Mouse (Mus musculus): ENCODE measurements around the gene Tas2r143. TPM values are rescaled to one million over a fixed set of nuclear protein-coding genes. Genes with fewer than 3 reads are reported as not detected.

The Tas2r143 gene
- total and polyA plus RNA-seq, 2 experiments from 2014 or later = not detected

- no peaks in the 10 kb centered on the region for H3K27me3 ChIP-seq (ENCODE audit: insufficient read depth, low read length)
- peaks cover 32% of the 10 kb centered on the region; the same call in 1 of the 2 replicates for H3K36me3 ChIP-seq (ENCODE audit: insufficient read depth, low read length)
- ATAC-seq = no peak
- H3K27ac ChIP-seq = no peak overlapping the region
- no peak overlapping the region for H3K4me3 ChIP-seq (ENCODE audit: low read length)
- no peaks in the 10 kb centered on the region for H3K9me3 ChIP-seq (ENCODE audit: low read length)
- WGBS = 93% methylated on average over 6 of the region's 6 CpGs
- no peak for TF ChIP-seq CTCF (IDR thresholded peaks at IDR 0.05; ENCODE audit: low read depth)
- no peak overlapping the region for H3K4me2 ChIP-seq (ENCODE audit: low read depth, low read length)
- peaks cover 13% of the 10 kb centered on the region for H3K4me1 ChIP-seq (ENCODE audit: insufficient read depth, low read length)
- H3K9ac ChIP-seq (replicated peaks; ENCODE audit: low read length) = no peak overlapping the region
- DNase-seq (ENCODE audit: low spot score) = no peak
Measured at GRCm38 (mm10) chr6:42355366-42355765, 44.7 kb upstream of the Tas2r143 start.

- TF ChIP-seq CTCF (IDR thresholded peaks at IDR 0.05; ENCODE audit: low read depth) = no peak
- Histone ChIP-seq H3K27me3 (ENCODE audit: insufficient read depth, low read length) (no peaks in the 10 kb centered on the region), H3K4me2 (ENCODE audit: low read depth, low read length) (no peak overlapping the region), H3K4me1 (ENCODE audit: insufficient read depth, low read length) (peaks cover 8% of the 10 kb centered on the region), H3K9me3 (ENCODE audit: low read length) (no peaks in the 10 kb centered on the region), H3K4me3 (ENCODE audit: low read length) (no peak overlapping the region), H3K36me3 (ENCODE audit: insufficient read depth, low read length) (peaks cover 32% of the 10 kb centered on the region; the same call in 1 of the 2 replicates), H3K9ac (replicated peaks; ENCODE audit: low read length) (no peak overlapping the region), H3K27ac (no peak overlapping the region)
- no peak for DNase-seq (ENCODE audit: low spot score)
- WGBS = 93% methylated on average over 13 of the region's 13 CpGs
- ATAC-seq = no peak
Measured at GRCm38 (mm10) chr6:42355794-42356600, 44.0 kb upstream of the Tas2r143 start.

DNA sequence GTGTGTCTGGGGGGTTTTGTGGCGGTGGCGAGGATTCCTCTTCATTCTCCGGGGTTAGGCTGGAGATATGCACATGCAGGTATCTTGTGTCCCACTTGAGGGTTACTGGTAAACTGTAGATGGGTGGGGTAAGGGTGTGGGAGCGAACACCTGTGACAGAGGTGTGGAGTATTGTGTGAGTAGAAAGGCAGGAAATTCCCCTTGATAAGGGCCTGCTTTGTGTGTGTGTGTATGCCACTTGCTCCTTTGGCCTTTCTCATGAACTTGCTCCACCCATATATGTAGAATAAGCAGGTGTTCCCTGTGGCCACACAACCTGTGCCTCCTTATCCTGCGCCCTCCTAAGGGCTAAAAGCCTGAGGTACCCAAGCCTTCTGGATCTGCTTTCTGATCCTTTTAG is 43.1 kb upstream of the Tas2r143 start:
- Histone ChIP-seq H3K4me2 (ENCODE audit: low read depth, low read length) (no peak overlapping the region), H3K4me1 (ENCODE audit: insufficient read depth, low read length) (peaks cover 3% of the 10 kb centered on the region; the same call in 1 of the 2 replicates), H3K9ac (replicated peaks; ENCODE audit: low read length) (no peak overlapping the region), H3K27me3 (ENCODE audit: insufficient read depth, low read length) (no peaks in the 10 kb centered on the region), H3K27ac (no peak overlapping the region), H3K36me3 (ENCODE audit: insufficient read depth, low read length) (peaks cover 32% of the 10 kb centered on the region; the same call in 1 of the 2 replicates), H3K4me3 (ENCODE audit: low read length) (no peak overlapping the region), H3K9me3 (ENCODE audit: low read length) (no peaks in the 10 kb centered on the region)
- DNase-seq (ENCODE audit: low spot score) = no peak
- WGBS = 92% methylated on average over 5 of the region's 5 CpGs
- no peak for ATAC-seq
- no peak for TF ChIP-seq CTCF (IDR thresholded peaks at IDR 0.05; ENCODE audit: low read depth)

DNA sequence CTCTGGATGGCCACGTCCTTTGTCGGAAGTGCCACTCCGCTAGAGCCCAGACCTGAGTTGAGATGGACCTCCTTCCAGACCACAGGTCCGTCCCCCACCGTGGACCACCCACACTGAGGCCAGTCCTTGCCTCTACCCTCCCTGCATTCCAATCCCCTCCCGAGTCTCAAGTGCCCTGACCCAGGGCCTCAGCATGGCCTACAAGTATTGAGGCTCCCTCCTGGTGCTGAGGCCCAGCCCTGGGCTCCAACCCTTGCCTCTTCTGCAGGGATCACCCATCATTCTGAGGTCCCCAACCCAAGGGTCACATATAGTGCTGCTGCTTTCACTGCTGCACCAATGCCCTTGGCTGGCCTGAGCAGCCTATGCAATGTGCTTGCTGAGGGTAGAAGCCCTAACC is 42.1 kb upstream of the Tas2r143 start:
- no peak for TF ChIP-seq CTCF (IDR thresholded peaks at IDR 0.05; ENCODE audit: low read depth)
- ATAC-seq = no peak
- H3K4me2 ChIP-seq (ENCODE audit: low read depth, low read length) = no peak overlapping the region

DNA sequence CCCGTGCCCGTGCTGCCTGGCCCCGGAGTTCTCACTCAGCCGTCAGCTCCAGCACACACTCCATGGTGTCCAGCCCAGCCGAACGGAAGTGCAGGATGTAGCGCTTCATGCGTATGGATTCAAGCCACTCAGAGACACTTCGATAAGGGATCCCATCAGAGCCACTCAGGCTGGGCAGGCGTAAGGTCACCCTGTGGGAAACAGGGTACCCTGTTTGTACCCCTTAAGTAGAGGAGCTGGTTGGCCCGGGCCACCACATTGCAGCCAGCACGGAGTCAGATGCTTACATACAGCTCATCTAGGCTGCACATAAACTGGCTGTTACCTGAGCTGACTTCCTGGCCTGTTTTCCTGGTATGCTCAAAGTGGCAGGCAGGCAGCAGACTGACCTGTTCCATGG is 41.1 kb upstream of the Tas2r143 start:
- Histone ChIP-seq H3K27me3 (ENCODE audit: insufficient read depth, low read length) (no peaks in the 10 kb centered on the region), H3K36me3 (ENCODE audit: insufficient read depth, low read length) (peaks cover 32% of the 10 kb centered on the region; the same call in 1 of the 2 replicates), H3K9me3 (ENCODE audit: low read length) (no peaks in the 10 kb centered on the region), H3K4me1 (ENCODE audit: insufficient read depth, low read length) (no peaks in the 10 kb centered on the region), H3K9ac (replicated peaks; ENCODE audit: low read length) (no peak overlapping the region), H3K27ac (no peak overlapping the region), H3K4me2 (ENCODE audit: low read depth, low read length) (no peak overlapping the region), H3K4me3 (ENCODE audit: low read length) (no peak overlapping the region)
- no peak for TF ChIP-seq CTCF (IDR thresholded peaks at IDR 0.05; ENCODE audit: low read depth)
- ATAC-seq (no peak), DNase-seq (ENCODE audit: low spot score) (no peak)
- 92% methylated on average over 12 of the region's 12 CpGs for WGBS

More for the DNA sequence above, 42.1 kb upstream of the Tas2r143 start:
- Histone ChIP-seq H3K4me3 (ENCODE audit: low read length) (no peak overlapping the region), H3K4me1 (ENCODE audit: insufficient read depth, low read length) (no peaks in the 10 kb centered on the region; the same call in 1 of the 2 replicates), H3K27me3 (ENCODE audit: insufficient read depth, low read length) (no peaks in the 10 kb centered on the region), H3K9me3 (ENCODE audit: low read length) (no peaks in the 10 kb centered on the region), H3K9ac (replicated peaks; ENCODE audit: low read length) (no peak overlapping the region), H3K36me3 (ENCODE audit: insufficient read depth, low read length) (peaks cover 32% of the 10 kb centered on the region; the same call in 1 of the 2 replicates), H3K27ac (no peak overlapping the region)
- WGBS = 71% methylated on average over 6 of the region's 6 CpGs
- no peak for DNase-seq (ENCODE audit: low spot score)

- Histone ChIP-seq H3K36me3 (ENCODE audit: insufficient read depth, low read length) (peaks cover 30% of the 10 kb centered on the region; the same call in 1 of the 2 replicates), H3K4me1 (ENCODE audit: insufficient read depth, low read length) (no peaks in the 10 kb centered on the region), H3K27me3 (ENCODE audit: insufficient read depth, low read length) (no peaks in the 10 kb centered on the region), H3K4me3 (ENCODE audit: low read length) (no peak overlapping the region), H3K9ac (replicated peaks; ENCODE audit: low read length) (no peak overlapping the region), H3K27ac (no peak overlapping the region), H3K4me2 (ENCODE audit: low read depth, low read length) (no peak overlapping the region), H3K9me3 (ENCODE audit: low read length) (no peaks in the 10 kb centered on the region)
- DNase-seq (ENCODE audit: low spot score) (no peak), ATAC-seq (no peak)
- TF ChIP-seq CTCF (IDR thresholded peaks at IDR 0.05; ENCODE audit: low read depth) = no peak
- 70% methylated on average over 9 of the region's 9 CpGs for WGBS
Measured at GRCm38 (mm10) chr6:42359364-42360147, 40.5 kb upstream of the Tas2r143 start.
